Mouse (Mus musculus) liver, embryonic 13.5 days (tissue): ENCODE data around the gene Mospd3. TPM values are rescaled to one million over a fixed set of nuclear protein-coding genes. Genes with fewer than 3 reads are reported as not detected.
"Not testable (repeated sequence)": the region's sequence is repeated elsewhere in the genome, so short reads cannot be mapped to it uniquely, and the experiment has no call there.

Experiments used
- ATAC-seq: fragments of 200-750 bp; cut with Nextera tagmentation; 2 replicates; pipeline ENCODE4 v1.8.0; 2017; ENCODE audit warnings: low read depth, mild to moderate bottlenecking, moderate number of reproducible peaks, moderate library complexity
- DNase-seq: peaks from one replicate; pipeline ENCODE4 v3.0.0; 2022
- H3K27ac ChIP-seq: fragments of 300-500 bp; sonication (generic); 2 replicates; pipeline ENCODE4 v1.5.1; 2015; ENCODE audit warnings: moderate library complexity, mild to moderate bottlenecking, inconsistent platforms
- H3K27me3 ChIP-seq: fragments of 300-500 bp; sonication (generic); 2 replicates; pipeline ENCODE4 v1.6.1; 2015; ENCODE audit warnings: mild to moderate bottlenecking, inconsistent platforms
- H3K36me3 ChIP-seq: fragments of 300-500 bp; sonication (generic); 2 replicates; pipeline ENCODE4 v1.6.1; 2015; ENCODE audit warnings: mild to moderate bottlenecking, inconsistent platforms
- H3K4me1 ChIP-seq: fragments of 300-500 bp; sonication (generic); replicated peaks from 2 replicates; pipeline ENCODE4 v1.6.1; 2015; ENCODE audit warnings: inconsistent platforms
- H3K4me2 ChIP-seq: fragments of 300-500 bp; sonication (generic); 2 replicates; pipeline ENCODE4 v1.6.1; 2015; ENCODE audit warnings: inconsistent platforms, mild to moderate bottlenecking, moderate library complexity
- H3K4me3 ChIP-seq: fragments of 300-500 bp; sonication (generic); replicated peaks from 2 replicates; pipeline ENCODE4 v1.5.1; 2015; ENCODE audit warnings: mild to moderate bottlenecking, inconsistent platforms
- H3K9ac ChIP-seq: fragments of 300-500 bp; sonication (generic); 2 replicates; pipeline ENCODE4 v1.6.1; 2015; ENCODE audit warnings: mild to moderate bottlenecking, inconsistent platforms
- H3K9me3 ChIP-seq: fragments of 300-500 bp; sonication (generic); replicated peaks from 2 replicates; pipeline ENCODE4 v1.6.1; 2016; ENCODE audit warnings: inconsistent platforms
- WGBS: fragments of 180-500 bp; shearing (Covaris S2); methylation state at CpG from one replicate; pipeline ENCODE4 v1.1.7; 2015; ENCODE audit not compliant: insufficient replicate concordance; 5-methylcytosine and 5-hydroxymethylcytosine counted together
- polyA plus RNA-seq: library from polyadenylated mRNA; unstranded; fragments of >200 nt; fragmentation: Nextera tagmentation; extraction: Ambion mirVana; gene quantifications from 2 replicates; pipeline ENCODE4 v1.2.1, GENCODE M21; 2015

The Mospd3 gene
- polyA plus RNA-seq, 1 experiment from 2014 or later = 32.3 TPM

DNA sequence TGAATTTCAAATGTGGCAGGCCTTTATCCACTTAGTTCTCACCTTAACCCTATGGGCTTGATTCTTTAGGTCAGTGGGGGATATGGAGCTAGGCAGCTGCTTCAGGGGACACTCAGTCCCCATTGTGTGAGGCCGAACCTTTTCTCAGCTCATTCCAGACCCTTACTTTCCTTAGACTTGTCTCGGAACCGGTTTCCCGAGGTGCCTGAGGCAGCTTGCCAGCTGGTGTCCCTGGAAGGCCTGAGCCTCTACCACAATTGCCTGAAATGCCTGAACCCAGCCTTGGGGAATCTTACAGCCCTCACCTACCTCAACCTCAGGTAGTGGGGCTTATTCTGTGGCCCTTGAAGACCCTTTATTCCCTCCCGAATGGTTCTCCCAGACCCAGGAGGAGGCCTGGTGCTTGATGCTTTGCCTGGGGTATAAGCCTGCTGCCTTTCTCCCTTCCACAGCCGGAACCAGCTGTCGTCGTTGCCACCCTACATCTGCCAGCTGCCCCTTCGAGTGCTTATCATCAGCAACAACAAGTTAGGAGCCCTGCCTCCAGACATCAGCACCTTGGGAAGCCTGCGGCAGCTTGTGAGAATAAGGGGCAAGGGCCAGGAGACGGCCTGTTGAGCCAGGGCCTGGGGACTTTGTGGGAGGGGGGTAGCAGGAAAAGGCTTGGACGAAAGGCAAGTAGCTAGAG lies 32.7 kb upstream of the Mospd3 start:
- H3K9me3 ChIP-seq = no peaks in the 10 kb centered on the region
- H3K9ac ChIP-seq = no peak overlapping the region
- DNase-seq (no peak), ATAC-seq (no peak)
- H3K27me3 ChIP-seq = no peaks in the 10 kb centered on the region
- H3K36me3 ChIP-seq = peaks cover 59% of the 10 kb centered on the region
- H3K27ac ChIP-seq = no peak overlapping the region
- peaks cover 41% of the 10 kb centered on the region for H3K4me1 ChIP-seq
- no peak overlapping the region for H3K4me3 ChIP-seq
- 79% methylated on average over 12 of the region's 12 CpGs for whole genome bisulfite sequencing
- no peak overlapping the region for H3K4me2 ChIP-seq

GRCm38 (mm10) chr5:137631591-137631990 lies 30.7 kb upstream of the Mospd3 start:
- H3K27me3 ChIP-seq = no peaks in the 10 kb centered on the region
- peak overlapping the region; percentile 97 for H3K27ac ChIP-seq
- DNase-seq = no peak
- H3K9ac ChIP-seq = peak overlapping the region; percentile 91
- H3K4me1 ChIP-seq = peaks cover 51% of the 10 kb centered on the region
- 20% methylated on average over 4 of the region's 4 CpGs for WGBS
- peak overlapping the region; percentile 93 for H3K4me3 ChIP-seq
- H3K4me2 ChIP-seq = peak overlapping the region; percentile 97
- H3K36me3 ChIP-seq = peaks cover 40% of the 10 kb centered on the region
- no peaks in the 10 kb centered on the region for H3K9me3 ChIP-seq
- no peak for ATAC-seq

GRCm38 (mm10) chr5:137631171-137631570 lies 30.3 kb upstream of the Mospd3 start:
- no peak for ATAC-seq
- Histone ChIP-seq H3K9ac (peak overlapping the region; percentile 91), H3K27me3 (no peaks in the 10 kb centered on the region), H3K27ac (peak overlapping the region; percentile 97), H3K9me3 (no peaks in the 10 kb centered on the region), H3K4me3 (peak overlapping the region; percentile 93), H3K36me3 (peaks cover 36% of the 10 kb centered on the region), H3K4me2 (peak overlapping the region; percentile 97), H3K4me1 (peaks cover 51% of the 10 kb centered on the region)
- DNase-seq = no peak
- 18% methylated on average over 9 of the region's 9 CpGs for WGBS

- ATAC-seq (no peak), DNase-seq (no peak)
- Histone ChIP-seq H3K27me3 (no peaks in the 10 kb centered on the region), H3K9me3 (no peaks in the 10 kb centered on the region), H3K4me3 (peak overlapping the region; percentile 93), H3K36me3 (peaks cover 30% of the 10 kb centered on the region), H3K4me1 (peaks cover 51% of the 10 kb centered on the region), H3K27ac (peak overlapping the region; percentile 97), H3K4me2 (peak overlapping the region; percentile 97), H3K9ac (peak overlapping the region; percentile 91)
- WGBS = 17% methylated on average over 3 of the region's 3 CpGs
Observed at GRCm38 (mm10) chr5:137630602-137631001, 29.7 kb upstream of the Mospd3 start.

DNA sequence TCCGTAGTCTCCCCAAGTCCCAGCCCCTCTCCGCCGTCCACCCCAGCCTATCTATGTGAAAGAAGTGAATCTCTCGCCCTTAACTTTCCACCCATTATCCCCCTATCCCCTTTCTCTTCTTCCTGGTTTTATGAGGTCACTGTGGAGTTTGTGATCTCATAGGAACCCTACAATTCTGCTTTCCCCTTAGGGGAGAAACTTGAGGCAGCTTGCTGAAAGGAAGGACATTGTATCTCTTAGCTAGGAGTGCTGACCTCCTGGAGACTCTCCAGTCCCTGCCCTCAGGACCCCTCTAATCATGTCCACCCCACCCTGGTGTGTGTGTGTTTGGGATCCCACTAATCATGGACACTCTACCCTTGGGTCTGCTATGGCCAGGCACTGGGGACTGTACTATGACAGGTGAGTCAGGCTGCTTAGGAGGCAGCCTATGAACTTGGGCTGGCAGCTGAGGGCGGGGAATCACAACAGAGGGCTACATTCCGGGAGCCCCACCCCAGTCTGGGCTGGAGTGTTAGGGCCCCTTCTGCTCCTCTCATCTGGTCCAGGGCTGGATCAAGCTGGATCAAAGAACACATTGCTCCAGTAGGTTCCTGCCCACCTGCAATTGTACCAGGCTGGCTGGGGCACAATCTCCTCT lies 29.2 kb upstream of the Mospd3 start:
- H3K4me3 ChIP-seq = peak overlapping the region; percentile 93
- peak overlapping the region; percentile 91 for H3K9ac ChIP-seq
- peak overlapping the region; percentile 97 for H3K27ac ChIP-seq
- H3K9me3 ChIP-seq = no peaks in the 10 kb centered on the region
- peaks cover 24% of the 10 kb centered on the region for H3K36me3 ChIP-seq
- peak; percentile 26 for DNase-seq
- 2% methylated on average over 6 of the region's 6 CpGs for WGBS
- peak overlapping the region; percentile 97 for H3K4me2 ChIP-seq
- peaks cover 51% of the 10 kb centered on the region for H3K4me1 ChIP-seq
- no peaks in the 10 kb centered on the region for H3K27me3 ChIP-seq
- no peak for ATAC-seq

DNA sequence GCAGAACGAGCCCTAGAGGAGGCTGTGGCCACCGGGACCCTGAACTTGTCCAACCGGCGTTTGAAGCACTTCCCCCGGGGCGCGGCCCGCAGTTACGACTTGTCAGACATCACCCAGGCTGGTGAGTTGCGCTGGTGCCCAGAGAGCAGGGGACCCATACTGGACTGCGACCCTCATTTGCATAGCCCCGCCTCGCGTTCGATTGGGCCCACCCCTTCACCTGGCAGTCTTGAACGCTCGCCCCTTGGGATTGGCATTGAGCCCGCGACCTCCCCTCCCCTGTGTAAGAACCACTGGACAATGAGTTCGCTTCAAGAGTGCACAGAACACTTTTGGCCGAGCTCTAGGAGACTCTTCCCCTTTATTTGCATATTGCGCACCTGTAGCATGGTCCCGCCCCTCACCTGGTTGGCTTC lies 28.5 kb upstream of the Mospd3 start:
- Histone ChIP-seq H3K27me3 (no peaks in the 10 kb centered on the region), H3K9me3 (no peaks in the 10 kb centered on the region), H3K4me2 (peak overlapping the region; percentile 97), H3K27ac (peak overlapping the region; percentile 97), H3K36me3 (peaks cover 17% of the 10 kb centered on the region), H3K4me3 (peak overlapping the region; percentile 93), H3K4me1 (peaks cover 58% of the 10 kb centered on the region), H3K9ac (peak overlapping the region; percentile 91)
- DNase-seq (peak; percentile 66), ATAC-seq (peak; percentile 43)
- WGBS = under 1% methylated on average over 23 of the region's 23 CpGs

DNA sequence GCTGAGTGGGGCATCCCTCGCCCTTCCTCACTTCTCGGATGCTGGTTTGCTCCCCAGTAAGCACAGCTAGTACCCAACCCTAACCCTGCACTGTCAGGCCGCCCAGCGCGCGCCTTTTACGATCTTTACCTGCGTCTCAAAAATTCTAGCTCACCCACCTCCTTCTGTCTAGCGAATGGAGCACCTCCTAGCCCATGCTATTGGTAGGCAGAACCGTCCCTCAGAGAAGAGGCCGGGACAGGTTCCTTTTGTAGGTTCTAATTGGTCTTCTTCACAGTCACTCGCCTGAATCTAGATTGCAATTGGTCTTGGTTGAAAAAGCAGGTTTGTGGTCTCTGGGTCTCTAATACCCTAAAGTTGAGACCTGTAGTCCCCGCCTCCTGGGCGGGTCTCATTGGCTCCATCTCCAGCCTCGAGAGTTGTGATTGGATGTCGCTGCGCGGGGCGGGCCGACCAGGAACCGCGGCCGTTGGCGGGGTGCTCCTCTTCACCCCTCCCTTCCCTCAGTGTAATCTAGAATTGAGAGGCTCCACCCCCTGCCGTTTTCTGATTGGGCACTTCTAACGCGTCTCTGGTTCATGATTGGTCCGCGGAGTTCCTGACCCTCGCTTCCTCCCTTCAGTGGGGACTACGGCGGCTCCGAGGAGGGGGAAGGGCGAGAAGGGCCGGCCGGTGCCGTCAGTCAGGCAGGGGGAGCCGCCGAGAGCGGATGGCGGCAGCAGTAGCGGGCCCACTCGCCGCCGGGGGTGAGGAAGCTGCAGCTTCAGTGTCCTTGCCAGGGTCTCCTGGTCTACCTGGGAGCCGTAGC lies 27.8 kb upstream of the Mospd3 start, which contains the start of the genes Fbxo24, Lrch4 and Gm20605:
TSS of gene Fbxo24 (minus strand) at position 505 of the 808 bp plus-strand sequence.
TSS of gene Lrch4 (plus strand) at position 624 of the 808 bp plus-strand sequence.
TSS of gene Gm20605 (plus strand) at position 678 of the 808 bp plus-strand sequence.
- Histone ChIP-seq H3K9ac (peak within 1 kb of the TSS; percentile 91), H3K4me2 (peak within 1 kb of the TSS; percentile 97), H3K4me3 (peak within 1 kb of the TSS; percentile 93), H3K36me3 (peaks cover 11% of the 10 kb centered on the region), H3K9me3 (no peaks in the 10 kb centered on the region), H3K4me1 (peaks cover 55% of the 10 kb centered on the region), H3K27me3 (no peaks in the 10 kb centered on the region), H3K27ac (peak within 1 kb of the TSS; percentile 97)
- under 1% methylated on average over 46 of the region's 46 CpGs for WGBS
- peak; percentile 92 for ATAC-seq
- peak; percentile 99 for DNase-seq

DNA sequence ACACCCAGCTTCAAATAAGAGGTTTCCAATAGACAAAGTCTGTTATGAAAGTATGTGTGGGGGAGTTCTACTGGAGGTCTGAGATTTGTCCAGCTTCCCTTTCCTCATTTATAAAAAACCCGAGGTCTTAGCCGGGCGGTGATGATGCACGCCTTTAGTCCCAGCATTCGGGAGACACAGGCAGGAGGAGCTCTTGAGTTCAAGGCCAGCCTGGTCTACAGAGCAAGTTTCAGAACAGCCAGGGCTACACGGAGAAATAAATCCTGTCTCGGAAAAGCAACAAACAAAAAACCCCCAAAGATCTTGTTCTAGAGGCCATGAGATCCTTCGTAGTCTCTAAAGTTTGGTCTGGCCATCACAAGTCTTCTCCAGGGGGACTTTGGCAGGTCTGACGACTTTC lies 27.1 kb upstream of the Mospd3 start:
- DNase-seq = no peak
- Histone ChIP-seq H3K36me3 (0 out of 2 replicates have a peak, but pooled peaks cover 4% of the 10 kb centered on the region), H3K9me3 (no peaks in the 10 kb centered on the region), H3K4me3 (peak overlapping the region; percentile 93), H3K27me3 (no peaks in the 10 kb centered on the region), H3K9ac (peak overlapping the region; percentile 83), H3K27ac (peak overlapping the region; percentile 91), H3K4me2 (peak overlapping the region; percentile 92), H3K4me1 (peaks cover 55% of the 10 kb centered on the region)
- no peak for ATAC-seq
- 2% methylated on average over 9 of the region's 9 CpGs for WGBS

GRCm38 (mm10) chr5:137623937-137624530 lies 23.2 kb upstream of the Mospd3 start:
- peaks cover 21% of the 10 kb centered on the region for H3K4me1 ChIP-seq
- DNase-seq (no peak), ATAC-seq (no peak)
- 44% methylated on average over 11 of the region's 11 CpGs for WGBS
- H3K4me2 ChIP-seq = no peak overlapping the region
- no peaks in the 10 kb centered on the region for H3K27me3 ChIP-seq
- no peak overlapping the region for H3K4me3 ChIP-seq
- H3K27ac ChIP-seq = no peak overlapping the region
- no peaks in the 10 kb centered on the region for H3K36me3 ChIP-seq
- H3K9ac ChIP-seq = no peak overlapping the region
- H3K9me3 ChIP-seq = no peaks in the 10 kb centered on the region

DNA sequence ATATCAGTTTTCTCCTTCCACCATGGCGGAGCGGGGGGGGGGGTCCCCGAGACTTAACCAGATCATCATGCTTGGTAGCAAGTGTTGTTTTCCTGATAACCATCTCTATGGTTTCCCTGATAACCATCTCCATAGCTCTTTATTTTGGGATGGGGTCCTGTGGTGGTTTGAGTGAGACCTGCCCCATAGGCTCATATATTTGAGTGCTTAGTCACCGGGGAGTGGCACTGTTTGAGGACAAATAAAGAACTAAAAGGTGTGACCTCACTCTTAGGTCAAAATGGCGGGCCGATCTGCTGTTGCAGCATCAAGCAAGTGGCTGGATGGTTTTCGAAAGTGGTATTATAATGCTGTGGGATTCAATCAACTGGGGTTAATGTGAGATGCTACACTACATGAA lies 14.5 kb upstream of the Mospd3 start:
- Histone ChIP-seq H3K4me1 (peaks cover 27% of the 10 kb centered on the region), H3K9me3 (no peaks in the 10 kb centered on the region), H3K27me3 (peaks cover 6% of the 10 kb centered on the region), H3K4me3 (no peak overlapping the region), H3K4me2 (no peak overlapping the region), H3K9ac (no peak overlapping the region), H3K27ac (no peak overlapping the region), H3K36me3 (no peaks in the 10 kb centered on the region)
- 67% methylated on average over 7 of the region's 7 CpGs for WGBS
- DNase-seq = no peak
- ATAC-seq = no peak

- not testable (repeated sequence) for H3K27me3 ChIP-seq, H3K4me2 ChIP-seq, DNase-seq, ATAC-seq, H3K9me3 ChIP-seq, H3K4me3 ChIP-seq, H3K36me3 ChIP-seq, H3K27ac ChIP-seq, H3K9ac ChIP-seq
- WGBS = 78% methylated on average over 2 of the region's 2 CpGs
- peaks cover 32% of the 10 kb centered on the region for H3K4me1 ChIP-seq
Observed at GRCm38 (mm10) chr5:137614921-137615320, 14.1 kb upstream of the Mospd3 start.
